Mouse (Mus musculus): ENCODE measurements around the gene Tmem132d.

GRCm38 (mm10) chr5:128027076-128027475 is 405.8 kb downstream of the Tmem132d start:
- TF ChIP-seq CTCF (IDR thresholded peaks at IDR 0.05; ENCODE audit: borderline replicate concordance, insufficient read depth, low read length) (no peak), POLR2A (IDR thresholded peaks at IDR 0.05; ENCODE audit: low read depth, low read length) (no peak)

Data from embryonic fibroblast, embryonic 13.5 days (primary cell).